Comparison of ENCODE assay signal across 19 mouse cellular contexts in genomic region chr4:138293949-138294550, GRCm38 (mm10). TPM values are rescaled to one million over a fixed set of nuclear protein-coding genes. Genes with fewer than 3 reads are reported as not detected.
DNase-seq lines count a peak whose midpoint lies in the region; ATAC-seq and TF ChIP-seq lines count a peak whose summit lies in the region.
"Had no signal": no experiment of that assay in that cellular context is flagged by ENCODE, and none has a peak within 500 bp of the region (broad histone marks: within the 10 kb centered on the region; RNA-seq: fewer than 3 reads in every experiment).

No protein-coding gene starts in this region.

- no peak for DNase-seq in layer of hippocampus, adult 2 months (ENCODE audit: low spot score in 2 of 2)
- DNase-seq in layer of hippocampus, adult 9-11 months = no peak
- DNase-seq in hindbrain, embryonic 10.5 days (ENCODE audit: low spot score) = no peak
- DNase-seq in left cerebral cortex, postnatal 14 days (ENCODE audit: low spot score in 2 of 2) = no peak
- DNase-seq in thymus, postnatal 4 days = no peak
- no peak for DNase-seq in heart, adult 2 months
- DNase-seq: adrenal gland, postnatal 10 days; cerebellum, adult 8-10 months; gastrocnemius, adult 2 months; heart, postnatal 4 days; kidney, adult 18-20 months; kidney, postnatal 10 days; right cerebral cortex, postnatal 14 days; thymus, postnatal 36 days had no signal

- 89% methylated on average over 10 of the region's 14 CpGs for WGBS in hindbrain, embryonic 10.5 days
- 79% methylated on average over 10 of the region's 14 CpGs for WGBS in midbrain, embryonic 12.5 days
- 61% methylated on average over 10 of the region's 14 CpGs for WGBS in neural tube, embryonic 15.5 days
- 75% methylated on average over 11 of the region's 14 CpGs for WGBS in heart, adult 2 months

- H3K27ac ChIP-seq in layer of hippocampus, adult 2 months = 0 out of 2 replicates have a peak overlapping the region, but pooled peaks have one; percentile 48
- H3K27ac ChIP-seq in hindbrain, embryonic 10.5 days = peak overlapping the region; percentile 35
- peak overlapping the region; percentile 58 for H3K27ac ChIP-seq in midbrain, embryonic 12.5 days (replicated peaks)
- H3K27ac ChIP-seq in neural tube, embryonic 15.5 days (replicated peaks) = peak overlapping the region; percentile 83
- no peak overlapping the region for H3K27ac ChIP-seq in heart, adult 2 months
- H3K27ac ChIP-seq: gastrocnemius, adult 2 months; liver, embryonic 15.5 days; stomach, postnatal 0 days had no signal

- no peak overlapping the region for H3K4me3 ChIP-seq in layer of hippocampus, adult 2 months
- no peak overlapping the region for H3K4me3 ChIP-seq in hindbrain, embryonic 10.5 days
- H3K4me3 ChIP-seq in midbrain, embryonic 12.5 days = no peak overlapping the region
- H3K4me3 ChIP-seq in neural tube, embryonic 15.5 days (replicated peaks) = no peak overlapping the region
- H3K4me3 ChIP-seq in heart, adult 2 months = no peak overlapping the region
- H3K4me3 ChIP-seq: gastrocnemius, adult 2 months; liver, embryonic 15.5 days had no signal

- peaks cover 13% of the 10 kb centered on the region for H3K4me1 ChIP-seq in hindbrain, embryonic 10.5 days (replicated peaks)
- H3K4me1 ChIP-seq in midbrain, embryonic 12.5 days = no peaks in the 10 kb centered on the region
- H3K4me1 ChIP-seq in neural tube, embryonic 15.5 days = peaks cover 9% of the 10 kb centered on the region
- no peaks in the 10 kb centered on the region for H3K4me1 ChIP-seq in heart, adult 2 months (ENCODE audit: control insufficient read depth, insufficient read depth, low read length)

- no peak overlapping the region for H3K4me2 ChIP-seq in midbrain, embryonic 12.5 days (replicated peaks)
- H3K4me2 ChIP-seq in neural tube, embryonic 15.5 days = peak overlapping the region; percentile 26; the same call in 1 of the 2 replicates
- H3K4me2 ChIP-seq: liver, embryonic 15.5 days had no signal

- H3K9me3 ChIP-seq in hindbrain, embryonic 10.5 days = no peaks in the 10 kb centered on the region
- no peaks in the 10 kb centered on the region for H3K9me3 ChIP-seq in midbrain, embryonic 12.5 days
- H3K9me3 ChIP-seq in neural tube, embryonic 15.5 days (replicated peaks) = no peaks in the 10 kb centered on the region
- H3K9me3 ChIP-seq: liver, embryonic 15.5 days had no signal

- TF ChIP-seq EP300 in heart, adult 2 months (IDR thresholded peaks at IDR 0.05; ENCODE audit: insufficient read depth, low read depth, low read length) = no peak

- no peak for TF ChIP-seq CTCF in layer of hippocampus, adult 2 months (conservative IDR thresholded peaks at IDR 0.05)
- TF ChIP-seq CTCF in heart, adult 2 months (IDR thresholded peaks at IDR 0.05) = no peak

- H3K36me3 ChIP-seq in hindbrain, embryonic 10.5 days = no peaks in the 10 kb centered on the region
- no peaks in the 10 kb centered on the region for H3K36me3 ChIP-seq in midbrain, embryonic 12.5 days
- no peaks in the 10 kb centered on the region for H3K36me3 ChIP-seq in neural tube, embryonic 15.5 days
- no peaks in the 10 kb centered on the region for H3K36me3 ChIP-seq in heart, adult 2 months (ENCODE audit: control insufficient read depth, insufficient read depth, low read length)
- H3K36me3 ChIP-seq: liver, embryonic 15.5 days had no signal

- no peak overlapping the region for H3K9ac ChIP-seq in midbrain, embryonic 12.5 days (replicated peaks)
- H3K9ac ChIP-seq in neural tube, embryonic 15.5 days (replicated peaks) = no peak overlapping the region
- H3K9ac ChIP-seq in heart, adult 2 months (ENCODE audit: low read depth, low read length) = no peak overlapping the region
- H3K9ac ChIP-seq: liver, embryonic 15.5 days had no signal

- no peaks in the 10 kb centered on the region for H3K79me2 ChIP-seq in heart, adult 2 months (replicated peaks; ENCODE audit: control insufficient read depth, insufficient read depth, low read length)

- intact Hi-C loops in left cerebral cortex, postnatal 14 days (cut with DNase I) = no loop called here
- intact Hi-C loops in heart, adult 2 months (cut with DNase I) = no loop called here

- TF ChIP-seq POLR2A in heart, adult 2 months (IDR thresholded peaks at IDR 0.05; ENCODE audit: insufficient read depth, low read depth, low read length) = no peak

- peak; percentile 27; the same call in 1 of the 2 replicates for ATAC-seq in midbrain, embryonic 12.5 days (ENCODE audit: low FRiP score, low read depth)
- peak; percentile 68 for ATAC-seq in neural tube, embryonic 15.5 days (ENCODE audit: low FRiP score)
- ATAC-seq: lung, postnatal 0 days had no signal

- no peaks in the 10 kb centered on the region for H3K27me3 ChIP-seq in hindbrain, embryonic 10.5 days (ENCODE audit: insufficient read depth, poor library complexity, severe bottlenecking)
- no peaks in the 10 kb centered on the region for H3K27me3 ChIP-seq in midbrain, embryonic 12.5 days
- H3K27me3 ChIP-seq in neural tube, embryonic 15.5 days (replicated peaks) = no peaks in the 10 kb centered on the region
- no peaks in the 10 kb centered on the region for H3K27me3 ChIP-seq in heart, adult 2 months (ENCODE audit: control insufficient read depth, insufficient read depth, low read length)
- H3K27me3 ChIP-seq: liver, embryonic 15.5 days had no signal

RNA-seq across cellular contexts. Expression of gene Ddost, which starts 10.5 kb away (rescaled TPM):
- 10 to 100 TPM; 93.1 to 93.5 TPM for total RNA-seq in layer of hippocampus, adult 2 months (2021)
- 274 and 292 TPM in 2 replicates for polyA plus RNA-seq in hindbrain, embryonic 10.5 days (2016; fragmentation: Nextera tagmentation; extraction: Ambion mirVana)
- 210 and 216 TPM in 2 replicates for polyA plus RNA-seq in midbrain, embryonic 12.5 days (2016; fragmentation: Nextera tagmentation; extraction: Ambion mirVana)
- polyA plus RNA-seq in neural tube, embryonic 15.5 days (2015; fragmentation: Nextera tagmentation; extraction: Ambion mirVana) = 217 and 246 TPM in 2 replicates
- total RNA-seq in left cerebral cortex, postnatal 14 days (2021) = 100 to 1,000 TPM in 1 of 2 experiments, 10 to 100 TPM in 1; 96.9 to 101 TPM
- total RNA-seq in heart, adult 2 months (2021) = 10 to 100 TPM; 63.2 to 68.9 TPM
- 84.4 and 96.9 TPM in 2 replicates for polyA plus RNA-seq in heart, adult 2 months (2012; rRNA removed)

RNA-seq across cellular contexts. Expression of gene Pink1, which starts 32.1 kb away (rescaled TPM):
- 100 to 1,000 TPM; 245 to 254 TPM for total RNA-seq in layer of hippocampus, adult 2 months (2021)
- 35.0 and 52.2 TPM in 2 replicates for polyA plus RNA-seq in hindbrain, embryonic 10.5 days (2016; fragmentation: Nextera tagmentation; extraction: Ambion mirVana)
- 69.1 and 71.8 TPM in 2 replicates for polyA plus RNA-seq in midbrain, embryonic 12.5 days (2016; fragmentation: Nextera tagmentation; extraction: Ambion mirVana)
- 87.9 and 103 TPM in 2 replicates for polyA plus RNA-seq in neural tube, embryonic 15.5 days (2015; fragmentation: Nextera tagmentation; extraction: Ambion mirVana)
- total RNA-seq in left cerebral cortex, postnatal 14 days (2021) = 100 to 1,000 TPM; 181 to 190 TPM
- 100 to 1,000 TPM; 719 to 844 TPM for total RNA-seq in heart, adult 2 months (2021)
- 423 and 554 TPM in 2 replicates for polyA plus RNA-seq in heart, adult 2 months (2012; rRNA removed)

RNA-seq across cellular contexts. Expression of gene Kif17, which starts 43.8 kb away (rescaled TPM):
- 10 to 100 TPM; 22.0 to 22.3 TPM for total RNA-seq in layer of hippocampus, adult 2 months (2021)
- polyA plus RNA-seq in hindbrain, embryonic 10.5 days (2016; fragmentation: Nextera tagmentation; extraction: Ambion mirVana) = 0.63 and 0.75 TPM in 2 replicates
- 0.63 and 1.2 TPM in 2 replicates for polyA plus RNA-seq in midbrain, embryonic 12.5 days (2016; fragmentation: Nextera tagmentation; extraction: Ambion mirVana)
- polyA plus RNA-seq in neural tube, embryonic 15.5 days (2015; fragmentation: Nextera tagmentation; extraction: Ambion mirVana) = 5.0 and 5.2 TPM in 2 replicates
- 10 to 100 TPM; 16.7 to 18.0 TPM for total RNA-seq in left cerebral cortex, postnatal 14 days (2021)
- total RNA-seq in heart, adult 2 months (2021) = under 1 TPM in 1 of 2 experiments, not detected in 1; 0.18 TPM
- polyA plus RNA-seq in heart, adult 2 months (2012; rRNA removed) = 0.29 and 0.55 TPM in 2 replicates

RNA-seq across cellular contexts. Expression of gene Sh2d5, which starts 43.8 kb away (rescaled TPM):
- 10 to 100 TPM; 49.1 to 52.7 TPM for total RNA-seq in layer of hippocampus, adult 2 months (2021)
- 1.3 and 2.4 TPM in 2 replicates for polyA plus RNA-seq in hindbrain, embryonic 10.5 days (2016; fragmentation: Nextera tagmentation; extraction: Ambion mirVana)
- polyA plus RNA-seq in midbrain, embryonic 12.5 days (2016; fragmentation: Nextera tagmentation; extraction: Ambion mirVana) = 3.2 and 3.3 TPM in 2 replicates
- polyA plus RNA-seq in neural tube, embryonic 15.5 days (2015; fragmentation: Nextera tagmentation; extraction: Ambion mirVana) = 17.0 and 19.9 TPM in 2 replicates
- total RNA-seq in left cerebral cortex, postnatal 14 days (2021) = 10 to 100 TPM; 35.2 to 37.1 TPM
- total RNA-seq in heart, adult 2 months (2021) = not detected
- 0.16 and 0.20 TPM in 2 replicates for polyA plus RNA-seq in heart, adult 2 months (2012; rRNA removed)
